Mouse (Mus musculus) spleen, adult 2 months (tissue): ENCODE results near the gene Nckap5.

Experiments used
- CTCF ChIP-seq: fragments of 200-500 bp; IDR thresholded peaks from 2 replicates; pipeline ENCODE4 v1.5.1; 2011; ENCODE audit warnings: mild to moderate bottlenecking, inconsistent platforms; ENCODE audit not compliant: insufficient read depth, insufficient read length, insufficient replicate concordance; ENCODE audit errors: extremely low read depth
- POLR2A ChIP-seq: fragments of 200-500 bp; IDR thresholded peaks from 2 replicates; pipeline ENCODE4 v1.6.1; 2011; ENCODE audit warnings: low read depth, low read length, inconsistent platforms

DNA sequence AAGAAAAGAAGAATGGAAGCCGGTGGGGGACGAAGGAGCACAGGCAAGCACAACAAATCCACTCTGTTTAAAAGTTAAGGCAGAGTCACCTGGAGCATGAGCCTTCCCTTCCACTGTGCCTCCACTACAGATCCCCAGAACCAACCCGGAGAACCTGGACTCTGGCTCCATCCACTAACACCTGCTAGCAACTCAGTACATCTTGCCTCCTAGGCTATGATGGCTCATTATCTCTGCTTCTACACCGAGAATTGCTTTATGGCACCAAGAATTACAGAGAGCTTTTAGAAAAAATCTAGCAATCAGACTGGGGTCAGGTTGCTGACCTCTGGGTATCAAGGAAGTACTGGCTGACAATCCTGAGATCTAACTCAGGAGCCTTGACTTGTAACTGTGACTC, 153.3 kb downstream of the Nckap5 start:
- TF ChIP-seq CTCF (no peak), POLR2A (no peak)
